Mouse (Mus musculus) retina, postnatal 1 day (tissue): ENCODE measurements around the gene Mlec.

Source experiments
- DNase-seq: peaks from one replicate; pipeline ENCODE4 v3.0.0-alpha.2; 2012

Gene Mlec

GRCm38 (mm10) chr5:115158040-115158983, at the start of gene Mlec:
TSS of gene Mlec (minus strand) at chr5:115158179.
- peak; percentile 99 for DNase-seq

DNA sequence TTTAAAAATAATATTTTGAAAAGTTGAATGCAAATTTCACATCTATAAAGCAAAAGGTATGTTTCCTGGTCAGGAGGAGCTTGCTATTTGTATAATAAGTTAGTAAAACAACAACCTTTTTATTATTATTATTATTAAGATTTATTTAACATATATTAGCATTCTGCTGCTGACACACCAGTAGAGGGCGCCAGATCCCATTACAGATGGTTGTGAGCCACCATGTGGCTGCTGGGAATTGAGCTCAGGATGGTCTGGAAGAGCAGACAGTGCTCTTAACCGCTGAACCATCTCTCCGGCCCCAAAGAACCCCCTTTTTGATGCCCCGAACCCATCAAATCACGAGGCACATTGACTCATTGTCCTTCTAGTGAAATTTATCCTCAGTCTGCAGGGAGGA, 49.3 kb upstream of the Mlec start:
- no peak for DNase-seq

DNA sequence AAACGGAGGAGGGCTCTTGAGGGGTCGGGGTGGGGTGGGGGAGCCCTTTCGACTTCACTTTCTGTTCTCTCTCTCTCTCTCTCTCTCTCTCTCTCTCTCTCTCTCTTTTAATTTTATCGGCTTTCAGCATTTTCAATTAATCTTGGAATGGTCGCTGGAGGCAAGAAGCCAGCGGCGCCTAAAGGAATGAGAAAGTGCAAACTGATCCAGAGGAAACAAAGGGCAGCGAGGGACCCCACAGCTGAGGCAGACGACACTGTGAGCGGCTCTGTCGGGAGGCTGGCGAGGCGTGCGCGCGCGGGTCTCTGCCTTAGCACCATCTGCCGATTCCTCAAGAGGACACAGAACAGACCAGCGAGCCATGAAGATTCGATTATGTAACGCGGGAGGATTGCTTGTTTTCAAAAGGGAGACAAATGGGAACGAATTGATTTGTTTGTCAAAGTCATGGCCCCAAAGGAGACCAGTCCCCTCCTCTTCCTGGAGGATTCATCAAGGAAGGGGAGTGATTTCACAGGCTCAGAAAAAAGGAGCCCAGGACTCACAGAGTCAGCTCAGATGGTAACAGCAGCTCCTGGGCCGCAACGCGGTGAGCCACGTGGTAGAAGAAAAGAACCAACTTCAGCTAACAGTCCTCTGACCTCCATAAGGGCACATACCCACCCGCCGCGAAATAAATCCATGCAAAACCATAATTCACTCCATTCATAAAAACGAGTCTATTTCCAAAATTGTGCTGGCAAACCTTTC, 46.8 kb upstream of the Mlec start:
- DNase-seq: peak; percentile 91

DNA sequence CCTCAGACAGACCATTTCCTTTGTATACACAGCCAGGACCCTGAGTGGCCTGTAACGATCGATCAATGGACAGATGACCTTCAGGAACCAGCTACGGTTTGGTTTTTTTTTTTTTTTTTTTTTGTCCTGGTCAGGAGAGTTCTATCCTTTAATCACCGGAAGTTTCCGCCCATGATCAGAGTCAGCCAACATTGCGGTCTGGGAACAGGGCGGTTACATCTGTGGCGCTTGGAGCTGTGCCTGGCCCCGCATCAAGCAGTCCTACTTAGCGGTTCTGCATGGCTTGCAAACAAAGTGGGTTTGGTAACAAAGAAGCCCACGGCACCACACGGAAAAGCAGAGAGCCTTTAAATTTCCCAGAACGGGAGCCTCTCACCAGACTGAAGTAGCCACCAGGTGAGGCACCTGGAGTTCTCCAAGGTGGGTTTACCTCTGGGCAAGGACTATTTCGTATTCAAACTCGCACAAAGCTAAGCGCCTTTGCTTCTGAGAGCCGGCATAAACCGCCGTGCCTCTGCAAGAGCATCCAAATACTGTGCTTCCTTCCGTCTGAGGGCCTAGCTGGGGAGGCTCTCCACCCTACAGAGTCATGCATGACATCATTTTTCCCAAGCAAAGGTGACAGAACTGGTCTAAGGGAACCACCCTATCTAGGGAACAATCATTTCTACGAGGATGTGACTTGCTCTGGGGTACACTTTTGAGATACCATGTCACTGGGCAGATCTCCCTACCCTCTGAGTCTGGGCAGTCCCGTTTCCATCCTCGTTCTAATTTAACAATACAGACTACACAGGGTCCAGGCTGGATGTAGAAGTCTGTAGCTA, 46.0 kb upstream of the Mlec start:
- peak; percentile 43 for DNase-seq

- DNase-seq: no peak
Observed at GRCm38 (mm10) chr5:115194626-115195221, 36.7 kb upstream of the Mlec start.

DNA sequence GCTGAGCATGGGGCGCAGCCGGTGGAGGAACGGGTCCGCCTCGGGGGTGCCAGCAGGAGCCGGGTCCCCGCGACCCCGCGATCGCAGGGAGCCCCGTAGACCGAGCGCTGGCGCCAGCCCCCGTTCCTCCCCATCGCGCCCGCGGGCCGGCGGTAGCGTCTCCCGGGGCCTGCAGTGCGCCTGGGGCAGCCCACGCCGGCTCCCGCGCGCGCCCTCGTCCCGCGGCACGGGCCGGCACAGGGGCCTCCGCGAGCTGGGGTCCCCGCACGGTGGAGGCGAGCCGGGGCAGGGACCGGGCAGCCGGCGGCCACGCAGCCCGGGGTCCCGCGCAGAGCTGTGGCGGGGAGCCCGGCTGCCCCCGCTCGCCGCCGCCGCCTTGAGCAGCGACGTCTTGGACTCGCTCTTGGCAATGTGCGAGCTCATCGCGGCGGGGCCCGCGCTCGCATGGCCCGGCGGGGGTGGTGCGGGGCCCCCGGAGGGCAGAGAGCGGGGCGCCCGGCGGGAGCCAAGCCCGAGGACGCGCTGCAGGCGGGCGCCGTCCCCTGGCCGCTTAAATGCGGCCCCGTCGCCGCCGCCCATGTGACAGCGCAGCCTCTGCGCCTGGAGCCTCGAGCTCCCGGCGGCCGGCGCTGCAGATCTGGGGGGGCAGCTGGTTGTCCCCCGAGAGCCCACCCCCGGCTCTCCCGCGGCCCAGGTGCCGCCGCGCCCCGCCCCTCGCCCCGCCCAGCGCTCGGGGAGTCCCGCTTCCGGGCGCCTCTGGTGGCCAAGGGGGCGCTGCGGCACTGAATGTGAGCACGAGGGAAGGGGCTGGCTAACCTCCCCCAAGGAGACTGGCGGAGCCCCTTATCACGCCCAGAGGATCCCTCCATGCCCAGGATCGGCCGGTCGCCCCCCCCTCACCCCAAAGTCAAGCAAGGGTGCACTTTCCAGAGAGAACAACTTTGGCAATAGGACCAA, 36.0 kb upstream of the Mlec start, which contains the start of gene Cabp1:
Cabp1 (minus strand) TSS at position 713 of the 957 bp plus-strand sequence.
- peak; percentile 88 for DNase-seq

- DNase-seq: peak; percentile 60
Observed at GRCm38 (mm10) chr5:115193226-115193625, 35.2 kb upstream of the Mlec start.

- no peak for DNase-seq
Observed at GRCm38 (mm10) chr5:115192828-115193195, 34.8 kb upstream of the Mlec start.

DNA sequence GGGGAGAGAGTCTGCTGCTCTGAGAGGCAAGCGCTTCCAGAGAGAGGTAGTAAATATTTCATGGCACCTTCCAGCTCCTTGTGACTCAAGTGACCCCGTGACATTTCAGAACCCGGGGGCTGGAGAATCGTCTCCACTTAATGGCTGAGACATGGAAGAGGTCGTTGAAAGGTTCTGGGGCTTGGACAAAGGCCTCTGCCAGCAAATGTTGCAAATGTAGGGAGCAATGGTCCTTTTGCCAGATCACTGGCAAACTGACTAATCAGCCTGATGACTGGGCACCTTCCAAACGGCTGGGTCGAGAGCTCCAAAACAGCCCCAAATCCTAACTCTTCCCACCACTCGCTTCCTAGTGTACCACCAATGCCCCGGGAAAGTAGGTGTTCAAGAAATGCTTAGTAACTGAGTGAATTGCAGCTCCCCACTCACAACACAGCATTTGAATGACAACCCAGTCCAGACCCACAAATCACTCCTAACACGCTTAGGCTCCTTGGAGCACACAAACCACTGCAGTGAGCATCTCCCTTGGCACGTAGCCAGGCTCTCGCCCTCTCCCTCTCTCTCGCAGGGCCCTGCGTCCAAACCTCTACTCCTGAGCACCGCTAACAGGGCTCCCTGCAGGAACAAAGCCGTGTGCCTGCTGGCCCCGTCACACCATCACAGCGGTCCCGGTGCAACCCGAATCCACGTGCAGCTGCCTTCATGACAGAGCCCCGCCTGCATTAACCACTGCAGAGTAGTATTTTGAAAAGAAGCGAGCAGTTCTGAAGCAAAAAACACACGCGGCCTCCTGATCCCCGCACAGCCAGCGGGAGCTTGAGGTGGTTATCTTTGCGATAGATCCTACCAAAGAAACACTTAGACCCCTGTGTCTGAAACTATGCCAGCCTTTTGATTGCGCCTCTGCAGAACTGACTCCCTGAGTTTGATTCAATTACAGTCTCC, 34.2 kb upstream of the Mlec start:
- peak; percentile 68 for DNase-seq

- no peak for DNase-seq
Observed at GRCm38 (mm10) chr5:115190081-115190480, 32.1 kb upstream of the Mlec start.

- peak; percentile 69 for DNase-seq
Observed at GRCm38 (mm10) chr5:115188824-115189223, 30.8 kb upstream of the Mlec start.

DNA sequence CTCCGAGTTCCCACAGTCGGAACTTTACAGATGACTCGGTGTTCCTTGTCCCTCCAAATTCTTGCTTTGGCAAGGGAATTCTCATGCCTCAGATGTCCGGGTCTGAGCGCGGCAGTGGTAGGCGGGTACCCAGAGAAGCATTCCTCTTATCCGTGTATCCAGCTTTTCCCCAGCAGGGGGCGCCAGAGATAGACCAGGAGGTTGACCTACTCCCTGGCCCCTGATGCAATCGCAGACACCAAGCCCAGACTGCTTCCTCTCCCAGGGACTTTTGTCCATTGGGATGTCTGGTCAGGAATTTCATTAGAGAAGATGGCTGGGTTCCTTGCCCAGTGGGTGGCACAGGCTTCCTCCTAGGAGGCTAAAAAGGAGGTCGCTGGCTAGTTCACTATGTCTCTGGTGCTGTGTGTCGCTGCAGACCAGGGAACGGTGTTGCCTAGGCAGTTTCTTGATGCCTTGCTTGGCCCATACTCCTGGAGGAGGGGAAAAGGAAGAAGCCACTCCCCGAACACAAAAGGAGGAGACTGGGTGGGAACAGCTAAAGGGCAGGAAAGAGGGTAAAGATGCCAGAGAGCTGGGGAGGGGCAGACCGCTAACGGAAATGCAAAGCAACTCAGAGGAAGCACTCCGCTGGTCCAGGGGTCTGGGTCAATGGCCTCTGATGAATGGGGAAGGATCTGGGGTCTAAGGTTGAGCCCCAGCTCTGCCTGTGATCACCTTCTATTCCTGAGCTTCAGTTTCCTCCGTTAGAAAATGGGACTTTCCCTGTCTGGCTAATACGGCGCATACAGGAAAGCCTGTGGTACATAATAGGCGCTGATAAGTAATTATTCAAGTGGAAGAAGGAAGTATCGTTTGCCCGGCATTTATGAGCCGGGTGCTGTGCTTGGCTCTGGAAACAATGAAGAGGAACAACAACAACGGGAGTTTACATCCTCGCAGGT, 29.5 kb upstream of the Mlec start:
- peak; percentile 95 for DNase-seq

DNA sequence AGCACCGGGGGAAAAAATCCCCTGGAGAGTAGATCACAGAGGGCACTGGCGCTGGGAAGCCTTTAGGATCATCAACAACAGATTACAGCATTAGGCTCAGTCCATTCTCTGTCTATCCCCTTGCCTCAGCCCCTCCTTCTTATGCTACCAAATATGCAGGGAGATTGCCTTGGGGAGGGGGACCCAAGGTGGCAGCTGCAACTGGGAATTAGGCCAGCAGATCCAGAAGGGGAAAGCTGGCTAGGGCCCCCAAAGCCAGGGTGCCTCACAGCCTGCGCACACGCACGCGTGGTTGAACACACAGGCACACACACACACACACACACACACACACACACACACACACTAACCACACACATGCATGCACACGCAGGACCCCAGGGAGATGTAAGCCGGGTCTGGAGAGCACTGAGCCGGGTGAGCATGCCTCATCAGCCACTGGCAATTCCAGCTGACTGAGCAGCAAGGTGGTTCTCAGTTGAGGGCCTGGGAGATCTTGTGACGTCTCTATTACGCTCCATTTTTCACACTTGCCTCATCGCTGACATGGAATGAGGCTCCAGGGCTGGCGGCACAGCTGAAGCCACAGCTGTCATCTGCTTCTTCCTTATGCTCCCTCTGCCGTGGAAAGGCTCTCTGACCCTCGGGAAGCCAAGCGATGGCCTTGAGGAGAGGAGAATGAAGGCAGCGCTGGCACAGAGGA, 28.5 kb upstream of the Mlec start:
- DNase-seq: peak; percentile 95

DNA sequence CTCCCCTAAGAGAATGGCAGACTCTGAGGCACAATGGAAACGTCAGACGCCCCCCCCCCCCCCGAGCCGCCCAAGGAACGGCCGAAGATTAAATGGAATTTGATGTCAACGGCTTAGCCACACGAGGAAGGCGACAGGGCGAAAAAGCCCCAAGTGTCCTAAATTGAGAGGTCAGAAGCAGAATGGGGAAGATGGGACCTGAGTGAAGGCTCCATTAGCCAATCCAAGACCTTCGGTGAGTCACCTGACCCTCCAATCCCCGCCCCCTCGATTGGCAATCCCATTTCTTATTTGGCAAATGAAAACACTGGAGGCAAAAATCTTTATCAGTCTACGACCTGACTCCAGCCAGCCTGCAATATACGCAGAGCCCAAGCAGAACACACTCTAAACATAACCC, 26.7 kb upstream of the Mlec start:
- peak; percentile 94 for DNase-seq

DNA sequence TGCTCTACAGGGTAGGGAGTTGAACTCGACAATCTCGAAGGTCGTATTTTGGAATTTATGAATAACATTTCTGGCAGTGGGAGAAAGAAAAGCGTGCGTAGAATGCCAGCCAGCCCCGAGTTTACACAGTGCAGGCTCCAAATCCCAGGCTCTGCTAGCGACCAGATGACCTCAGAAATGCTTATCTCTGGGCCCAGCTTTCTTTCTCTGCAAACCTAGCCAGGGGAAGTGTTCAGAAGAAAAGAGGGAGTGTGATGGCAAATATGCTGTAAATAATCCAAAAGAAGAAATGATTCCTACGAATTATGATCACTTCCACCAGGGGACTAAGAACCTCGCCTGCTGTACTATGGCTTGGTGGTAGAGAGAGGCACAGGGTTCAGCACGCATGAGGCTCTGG, 25.5 kb upstream of the Mlec start:
- no peak for DNase-seq

DNA sequence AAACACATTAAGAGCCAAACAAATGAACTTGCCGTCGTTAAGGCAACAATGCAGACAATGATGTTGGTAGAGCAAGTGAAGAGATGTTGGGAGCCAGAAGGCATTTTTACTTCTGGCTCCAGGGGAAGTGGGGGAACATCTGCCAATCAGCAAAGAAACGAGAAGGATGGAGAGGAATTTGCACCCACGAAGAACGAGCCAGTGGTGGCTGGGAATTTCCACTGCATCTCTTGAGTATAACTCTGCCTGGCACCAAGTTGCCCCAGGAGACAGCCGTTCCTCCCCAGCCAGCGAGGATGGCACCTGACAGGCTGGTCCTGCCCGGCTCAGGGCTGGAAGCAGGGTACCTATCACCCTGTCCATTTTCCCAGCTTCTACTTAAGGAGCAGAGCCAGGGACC, 24.9 kb upstream of the Mlec start:
- DNase-seq: peak; percentile 50

DNA sequence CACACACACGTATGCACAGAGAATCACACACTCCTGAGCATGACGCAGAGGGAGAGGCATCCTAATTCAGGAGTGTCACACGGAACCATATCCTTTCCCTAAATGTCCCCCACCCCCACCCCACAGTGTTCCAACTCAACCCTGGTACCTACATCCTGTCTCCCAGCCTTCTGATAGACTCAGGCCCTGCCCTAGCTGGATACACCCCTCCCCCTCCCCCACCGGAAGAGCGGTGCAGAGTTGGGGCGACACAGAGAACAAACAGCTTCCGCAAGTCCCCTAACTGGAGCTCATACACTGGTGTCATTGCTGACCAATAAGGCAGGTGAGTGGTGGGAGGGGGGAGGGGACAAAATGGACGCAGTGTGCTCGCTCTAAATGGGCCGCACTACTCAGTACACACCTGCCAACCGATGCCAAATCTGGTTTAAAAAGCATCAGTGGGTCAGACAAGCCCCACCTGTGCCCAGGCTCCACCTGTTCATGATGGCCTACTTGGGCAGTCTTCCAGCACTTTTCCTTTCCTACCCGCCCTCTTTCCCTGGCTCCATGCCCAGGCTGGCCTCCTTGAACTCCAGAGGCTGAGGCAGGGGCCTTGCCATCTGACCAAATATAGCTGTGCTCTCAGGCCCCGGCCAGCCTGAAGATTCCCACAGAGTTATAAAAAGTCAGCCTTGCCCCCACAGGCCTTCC, 23.4 kb upstream of the Mlec start:
- no peak for DNase-seq

DNA sequence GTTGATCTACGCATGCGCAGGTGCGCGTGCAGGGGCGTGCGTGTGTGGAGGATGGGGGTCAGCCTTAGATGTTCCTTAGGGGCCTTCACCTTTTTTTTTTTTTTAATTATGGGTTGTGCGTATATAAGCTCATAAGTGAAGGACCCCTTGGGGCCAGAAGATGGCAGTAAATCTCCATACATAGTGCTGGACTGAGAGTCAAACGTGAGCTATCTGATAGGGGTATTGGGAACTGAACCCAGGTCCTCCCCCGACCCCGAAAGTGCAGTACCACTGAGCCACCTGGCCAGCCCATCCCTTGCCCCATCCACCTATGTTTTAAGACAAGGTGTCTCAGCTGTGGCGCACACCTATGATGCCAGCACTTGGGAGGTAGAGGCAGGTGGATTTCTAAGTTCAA, 21.6 kb upstream of the Mlec start:
- no peak for DNase-seq
